In genomic region chr1:178326950-178327349, GRCm38 (mm10) we compare ENCODE assay signal across 21 mouse cellular contexts. TPM values are rescaled to one million over a fixed set of nuclear protein-coding genes. Genes with fewer than 3 reads are reported as not detected.
DNase-seq lines count a peak whose midpoint lies in the region; ATAC-seq and TF ChIP-seq lines count a peak whose summit lies in the region.
"Had no signal": no experiment of that assay in that cellular context is flagged by ENCODE, and none has a peak within 500 bp of the region (broad histone marks: within the 10 kb centered on the region; RNA-seq: fewer than 3 reads in every experiment).

No protein-coding gene starts in this region.

- no peak overlapping the region for H3K9ac ChIP-seq in midbrain, embryonic 11.5 days (ENCODE audit: low read length)
- no peak overlapping the region for H3K9ac ChIP-seq in midbrain, postnatal 0 days (replicated peaks; ENCODE audit: low read length, poor library complexity, severe bottlenecking)
- H3K9ac ChIP-seq in CH12.LX (ENCODE audit: insufficient read depth, low read depth) (no peak overlapping the region), MEL (ENCODE audit: control insufficient read depth, low read depth, low read length, poor library complexity, severe bottlenecking) (no peak overlapping the region)
- H3K9ac ChIP-seq: embryonic facial prominence, embryonic 12.5 days; forebrain, embryonic 12.5 days had no signal

- dilution Hi-C loops in CH12.LX (cut with MboI; ENCODE audit: extremely low pct_ligation_motif_present, extremely low pct_unique_long_range_greater_than_20kb, low sequenced_read_pairs): no loop called here

- no peak overlapping the region for H3K4me2 ChIP-seq in midbrain, embryonic 11.5 days
- H3K4me2 ChIP-seq in midbrain, postnatal 0 days (ENCODE audit: low read depth, low read length, poor library complexity, severe bottlenecking): no peak overlapping the region
- H3K4me2 ChIP-seq in CH12.LX (ENCODE audit: insufficient read depth, low read depth, poor library complexity, severe bottlenecking): no peak overlapping the region
- H3K4me2 ChIP-seq: embryonic facial prominence, embryonic 12.5 days; forebrain, embryonic 12.5 days had no signal

- no peaks in the 10 kb centered on the region for H3K27me3 ChIP-seq in midbrain, embryonic 11.5 days (ENCODE audit: control insufficient read depth, insufficient read depth, low read length)
- H3K27me3 ChIP-seq in midbrain, postnatal 0 days (ENCODE audit: insufficient read depth, low read length): no peaks in the 10 kb centered on the region
- H3K27me3 ChIP-seq in CH12.LX (replicated peaks) (no peaks in the 10 kb centered on the region), MEL (ENCODE audit: control insufficient read depth in 1 of 2, insufficient read depth in 2 of 2, low read length in 2 of 2) (no peaks in the 10 kb centered on the region)
- no peaks in the 10 kb centered on the region for H3K27me3 ChIP-seq in forebrain, embryonic 10.5 days (ENCODE audit: poor library complexity, severe bottlenecking)
- H3K27me3 ChIP-seq: embryonic facial prominence, embryonic 12.5 days; forebrain, embryonic 12.5 days had no signal

- no peak overlapping the region for H3K27ac ChIP-seq in midbrain, embryonic 11.5 days (ENCODE audit: low read depth, low read length)
- H3K27ac ChIP-seq in midbrain, postnatal 0 days (ENCODE audit: low read depth, low read length): no peak overlapping the region
- H3K27ac ChIP-seq in CH12.LX (ENCODE audit: insufficient read depth, low read depth) (no peak overlapping the region), MEL (ENCODE audit: control insufficient read depth, low read depth, low read length) (no peak overlapping the region; the same call in 1 of the 2 replicates)
- no peak overlapping the region for H3K27ac ChIP-seq in forebrain, embryonic 10.5 days
- H3K27ac ChIP-seq: embryonic facial prominence, embryonic 10.5 days; embryonic facial prominence, embryonic 12.5 days; forebrain, embryonic 12.5 days had no signal

- peak; percentile 28; the same call in 1 of the 2 replicates for TF ChIP-seq POLR2A in CH12.LX (IDR thresholded peaks at IDR 0.05; ENCODE audit: low read depth, low read length)
- no peak for TF ChIP-seq POLR2A in MEL (IDR thresholded peaks at IDR 0.05; ENCODE audit: control insufficient read depth in 1 of 2, insufficient read depth in 1 of 2, low read depth in 1 of 2, low read length in 2 of 2, poor library complexity in 1 of 2)

- no peak for TF ChIP-seq RAD21 in CH12.LX (IDR thresholded peaks at IDR 0.05; ENCODE audit: low read depth, low read length)
- no peak for TF ChIP-seq RAD21 in MEL (IDR thresholded peaks at IDR 0.05; ENCODE audit: low read depth, low read length)

- WGBS in midbrain, embryonic 11.5 days: 86% methylated on average over 1 of the region's 1 CpGs
- WGBS in midbrain, postnatal 0 days: 88% methylated on average over 1 of the region's 1 CpGs
- 92% methylated on average over 1 of the region's 1 CpGs for WGBS in forebrain, embryonic 10.5 days

- no peaks in the 10 kb centered on the region for H3K4me1 ChIP-seq in midbrain, embryonic 11.5 days (ENCODE audit: control insufficient read depth, insufficient read depth, low read length)
- no peaks in the 10 kb centered on the region for H3K4me1 ChIP-seq in midbrain, postnatal 0 days (ENCODE audit: insufficient read depth, low read length)
- H3K4me1 ChIP-seq in CH12.LX (ENCODE audit: control insufficient read depth in 1 of 2, insufficient read depth in 2 of 2): peaks cover 0 to 32% of the 10 kb centered on the region in 2 experiments; a peak in 2 of 4 replicates
- H3K4me1 ChIP-seq in MEL (ENCODE audit: control insufficient read depth in 1 of 2, insufficient read depth in 2 of 2, low read length in 2 of 2): peaks cover 2 to 14% of the 10 kb centered on the region in 2 experiments; a peak in 2 of 4 replicates
- H3K4me1 ChIP-seq in forebrain, embryonic 10.5 days: peaks cover 10% of the 10 kb centered on the region; the same call in 1 of the 2 replicates
- H3K4me1 ChIP-seq: embryonic facial prominence, embryonic 12.5 days had no signal

- H3K4me3 ChIP-seq in midbrain, embryonic 11.5 days (ENCODE audit: low read depth, low read length): no peak overlapping the region
- no peak overlapping the region for H3K4me3 ChIP-seq in midbrain, postnatal 0 days (ENCODE audit: low read depth, low read length)
- H3K4me3 ChIP-seq in CH12.LX (replicated peaks in 1 of 3; ENCODE audit: low read depth in 2 of 3, low read length in 2 of 3, poor library complexity in 1 of 3): no peak overlapping the region
- no peak overlapping the region for H3K4me3 ChIP-seq in MEL (ENCODE audit: control insufficient read depth in 1 of 2, insufficient read depth in 1 of 2, low read depth in 2 of 2, low read length in 2 of 2)
- no peak overlapping the region for H3K4me3 ChIP-seq in forebrain, embryonic 10.5 days
- H3K4me3 ChIP-seq: embryonic facial prominence, embryonic 10.5 days; embryonic facial prominence, embryonic 12.5 days; forebrain, embryonic 12.5 days had no signal

- TF ChIP-seq EP300 in CH12.LX (IDR thresholded peaks at IDR 0.05; ENCODE audit: low read length) (no peak), MEL (IDR thresholded peaks at IDR 0.05; ENCODE audit: low read depth in 1 of 2, low read length in 2 of 2) (no peak)

- ATAC-seq in midbrain, embryonic 11.5 days (ENCODE audit: low FRiP score): no peak
- ATAC-seq in midbrain, postnatal 0 days (ENCODE audit: low FRiP score): no peak
- ATAC-seq: forebrain, embryonic 14.5 days; forebrain, embryonic 16.5 days had no signal

- peak; percentile 53 for DNase-seq in heart, adult 11 months
- DNase-seq in heart, postnatal 10 days: no peak
- DNase-seq in midbrain, embryonic 11.5 days (ENCODE audit: low spot score, missing footprints): peak; percentile 87
- DNase-seq in midbrain, postnatal 0 days (ENCODE audit: low spot score): no peak
- no peak for DNase-seq in CH12.LX (ENCODE audit: extremely low read depth)
- peak; percentile 26 for DNase-seq in MEL (ENCODE audit: low read depth, low spot score)
- no peak for DNase-seq in adrenal gland, adult (ENCODE audit: inconsistent age in 2 of 2, low spot score in 1 of 2)
- DNase-seq in forebrain, embryonic 10.5 days (ENCODE audit: extremely low spot score, low spot score): no peak
- DNase-seq: adrenal gland, adult 8-10 months; adrenal gland, postnatal 14 days; adrenal gland, postnatal 36 days; cerebellum, adult 11-12 months; cerebellum, adult 2 months; cerebellum, adult 9-11 months; cerebellum, postnatal 14 days had no signal

- no peaks in the 10 kb centered on the region for H3K9me3 ChIP-seq in midbrain, embryonic 11.5 days (ENCODE audit: control insufficient read depth, low read length)
- no peaks in the 10 kb centered on the region for H3K9me3 ChIP-seq in midbrain, postnatal 0 days (ENCODE audit: low read length)
- H3K9me3 ChIP-seq in CH12.LX (replicated peaks; ENCODE audit: low read length): no peaks in the 10 kb centered on the region
- no peaks in the 10 kb centered on the region for H3K9me3 ChIP-seq in MEL (replicated peaks; ENCODE audit: insufficient read depth, low read length)
- no peaks in the 10 kb centered on the region for H3K9me3 ChIP-seq in forebrain, embryonic 10.5 days
- H3K9me3 ChIP-seq: embryonic facial prominence, embryonic 10.5 days; embryonic facial prominence, embryonic 12.5 days; forebrain, embryonic 12.5 days; G1E had no signal

- peaks cover 30% of the 10 kb centered on the region for H3K79me2 ChIP-seq in CH12.LX (replicated peaks; ENCODE audit: control insufficient read depth, extremely low read depth, insufficient read depth, poor library complexity, severe bottlenecking)
- peaks cover 16% of the 10 kb centered on the region for H3K79me2 ChIP-seq in MEL (ENCODE audit: control insufficient read depth, insufficient read depth, low read length, poor library complexity)

- TF ChIP-seq CTCF in midbrain, postnatal 0 days (IDR thresholded peaks at IDR 0.05): no peak
- TF ChIP-seq CTCF in CH12.LX (conservative IDR thresholded peaks at IDR 0.05 in 1 of 2, IDR thresholded peaks at IDR 0.05 in 1 of 2; ENCODE audit: low read depth in 2 of 2, low read length in 2 of 2) (no peak), MEL (IDR thresholded peaks at IDR 0.05 in 2 of 3, conservative IDR thresholded peaks at IDR 0.05 in 1 of 3; ENCODE audit: control insufficient read depth in 1 of 3, insufficient read depth in 1 of 3, low read depth in 2 of 3, low read length in 3 of 3, poor library complexity in 1 of 3, severe bottlenecking in 1 of 3) (no peak)

- H3K36me3 ChIP-seq in midbrain, embryonic 11.5 days (ENCODE audit: control insufficient read depth, insufficient read depth, low read length): peaks cover 29% of the 10 kb centered on the region
- peaks cover 34% of the 10 kb centered on the region; the same call in 1 of the 2 replicates for H3K36me3 ChIP-seq in midbrain, postnatal 0 days (ENCODE audit: insufficient read depth, low read length)
- H3K36me3 ChIP-seq in CH12.LX (replicated peaks in 1 of 2; ENCODE audit: control insufficient read depth in 1 of 2, insufficient read depth in 1 of 2, low read length in 1 of 2) (peaks cover 42 to 92% of the 10 kb centered on the region in 2 experiments), MEL (ENCODE audit: control insufficient read depth in 1 of 2, insufficient read depth in 2 of 2, low read length in 2 of 2) (peaks cover 76 to 80% of the 10 kb centered on the region in 2 experiments)
- H3K36me3 ChIP-seq in forebrain, embryonic 10.5 days (replicated peaks): peaks cover 100% of the 10 kb centered on the region

- intact Hi-C loops in heart, postnatal 10 days (cut with DNase I): loop anchor here (10.0 kb wide), 1 partner anchor 1458 kb away; no protein-coding TSS in a partner anchor

- in situ Hi-C loops in CH12.LX (cut with MboI; ENCODE audit: low pct_ligation_motif_present, low pct_unique_long_range_greater_than_20kb, low sequenced_read_pairs): no loop called here

RNA-seq across cellular contexts. Expression of gene Cox20, which starts 8.0 kb away (rescaled TPM):
- total RNA-seq in heart, postnatal 10 days (2021): 100 to 1,000 TPM; 128 to 134 TPM
- 123 and 126 TPM in 2 replicates for polyA plus RNA-seq in midbrain, embryonic 11.5 days (2014; fragmentation: Nextera tagmentation; extraction: Ambion mirVana)
- total RNA-seq in midbrain, postnatal 0 days (2014; rRNA removed): 32.0 and 57.6 TPM in 2 replicates
- 92.4 and 108 TPM in 2 replicates for polyA plus RNA-seq in midbrain, postnatal 0 days (2015; fragmentation: Nextera tagmentation; extraction: Ambion mirVana)
- total RNA-seq in CH12.LX (2012; rRNA removed) (9.9 and 15.3 TPM in 2 replicates), CH12.LX (2014; rRNA removed) (19.1 and 23.9 TPM in 2 replicates), MEL (2012; rRNA removed) (24.3 and 26.8 TPM in 2 replicates)
- polyA plus RNA-seq in CH12.LX (2012; ENCODE audit: insufficient read length, low read depth) (21.2 and 26.0 TPM in 2 replicates), MEL (2012; ENCODE audit: insufficient read depth in 1 of 2, insufficient read length in 2 of 2, low read depth in 1 of 2, low replicate concordance in 2 of 2, missing spikeins in 1 of 2) (10 to 100 TPM in 1 of 2 experiments, not detected in 1; 27.3 TPM)
- polyA plus RNA-seq in forebrain, embryonic 10.5 days (2016; fragmentation: Nextera tagmentation; extraction: Ambion mirVana): 77.3 and 84.2 TPM in 2 replicates

RNA-seq across cellular contexts. Expression of gene Hnrnpu, which starts 10.6 kb away (rescaled TPM):
- 100 to 1,000 TPM; 258 to 270 TPM for total RNA-seq in heart, postnatal 10 days (2021)
- 899 and 946 TPM in 2 replicates for polyA plus RNA-seq in midbrain, embryonic 11.5 days (2014; fragmentation: Nextera tagmentation; extraction: Ambion mirVana)
- 177 and 211 TPM in 2 replicates for total RNA-seq in midbrain, postnatal 0 days (2014; rRNA removed)
- 136 and 161 TPM in 2 replicates for polyA plus RNA-seq in midbrain, postnatal 0 days (2015; fragmentation: Nextera tagmentation; extraction: Ambion mirVana)
- total RNA-seq in CH12.LX (2012; rRNA removed) (346 and 491 TPM in 2 replicates), CH12.LX (2014; rRNA removed) (359 and 397 TPM in 2 replicates), MEL (2012; rRNA removed) (373 and 409 TPM in 2 replicates)
- polyA plus RNA-seq in CH12.LX (2012; ENCODE audit: insufficient read length, low read depth) (853 and 911 TPM in 2 replicates), MEL (2012; ENCODE audit: insufficient read depth in 1 of 2, insufficient read length in 2 of 2, low read depth in 1 of 2, low replicate concordance in 2 of 2, missing spikeins in 1 of 2) (1,000 to 10,000 TPM in 1 of 2 experiments, 100 to 1,000 TPM in 1; 789 to 2,754 TPM)
- polyA plus RNA-seq in forebrain, embryonic 10.5 days (2016; fragmentation: Nextera tagmentation; extraction: Ambion mirVana): 437 and 457 TPM in 2 replicates

Comparison
In these comparisons a context has a peak if more than half of its experiments do, and no peak if none do; other contexts are left out.
1. DNase-seq: peak in heart, adult 11 months (single experiment), midbrain, embryonic 11.5 days (single experiment) and MEL (single experiment); none in heart, postnatal 10 days (0 of 2), midbrain, postnatal 0 days (single experiment), CH12.LX (single experiment), adrenal gland, adult (0 of 2) and forebrain, embryonic 10.5 days (single experiment).